Mouse (Mus musculus) midbrain, embryonic 11.5 days (tissue): ENCODE results near the gene Cacng8. TPM values are rescaled to one million over a fixed set of nuclear protein-coding genes. Genes with fewer than 3 reads are reported as not detected.
A peak's percentile ranks its signal among the peaks of the same experiment; 100 is the strongest.
"Not testable (repeated sequence)": the region's sequence is repeated elsewhere in the genome, so short reads cannot be mapped to it uniquely, and the experiment has no call there.

Experiments
- ATAC-seq: fragments of 200-750 bp; cut with Nextera tagmentation; 2 replicates; pipeline ENCODE4 v1.8.0; 2017; ENCODE audit warnings: moderate TSS enrichment, moderate library complexity; ENCODE audit not compliant: low FRiP score
- DNase-seq: peaks from one replicate; pipeline ENCODE4 v3.0.0; 2015; ENCODE audit warnings: low spot score; ENCODE audit errors: missing footprints
- H3K27ac ChIP-seq: fragments of 300-500 bp; sonication (generic); 2 replicates; pipeline ENCODE4 v1.5.1; 2014; ENCODE audit warnings: low read depth, low read length
- H3K27me3 ChIP-seq: fragments of 300-500 bp; sonication (generic); 2 replicates; pipeline ENCODE4 v1.6.1; 2014; ENCODE audit warnings: mild to moderate bottlenecking, low read length, moderate library complexity, mixed read lengths; ENCODE audit not compliant: control insufficient read depth, insufficient read depth
- H3K36me3 ChIP-seq: fragments of 300-500 bp; sonication (generic); 2 replicates; pipeline ENCODE4 v1.6.1; 2014; ENCODE audit warnings: mild to moderate bottlenecking, low read length, moderate library complexity, mixed read lengths; ENCODE audit not compliant: control insufficient read depth, insufficient read depth
- H3K4me1 ChIP-seq: fragments of 300-500 bp; sonication (generic); 2 replicates; pipeline ENCODE4 v1.6.1; 2014; ENCODE audit warnings: low read length; ENCODE audit not compliant: control insufficient read depth, insufficient read depth
- H3K4me2 ChIP-seq: fragments of 300-500 bp; sonication (generic); 2 replicates; pipeline ENCODE4 v1.6.1; 2014; ENCODE audit warnings: mild to moderate bottlenecking, moderate library complexity
- H3K4me3 ChIP-seq: fragments of 300-500 bp; sonication (generic); 2 replicates; pipeline ENCODE4 v1.5.1; 2014; ENCODE audit warnings: low read depth, low read length
- H3K9ac ChIP-seq: fragments of 300-500 bp; sonication (generic); 2 replicates; pipeline ENCODE4 v1.6.1; 2014; ENCODE audit warnings: low read length
- H3K9me3 ChIP-seq: fragments of 300-500 bp; sonication (generic); 2 replicates; pipeline ENCODE4 v1.6.1; 2016; ENCODE audit warnings: low read length; ENCODE audit not compliant: control insufficient read depth
- WGBS: fragments of 180-500 bp; shearing (Covaris S2); extraction: QIAGEN DNeasy Blood & Tissue Kit; methylation state at CpG from one replicate; pipeline ENCODE4 v1.1.7; 2014; 5-methylcytosine and 5-hydroxymethylcytosine counted together
- polyA plus RNA-seq: library from polyadenylated mRNA; unstranded; fragments of >200 nt; fragmentation: Nextera tagmentation; extraction: Ambion mirVana; gene quantifications from 2 replicates; pipeline ENCODE4 v1.2.1, GENCODE M21; 2014

The Cacng8 gene
- polyA plus RNA-seq, 1 experiment from 2014 or later, result 4.7 TPM

DNA sequence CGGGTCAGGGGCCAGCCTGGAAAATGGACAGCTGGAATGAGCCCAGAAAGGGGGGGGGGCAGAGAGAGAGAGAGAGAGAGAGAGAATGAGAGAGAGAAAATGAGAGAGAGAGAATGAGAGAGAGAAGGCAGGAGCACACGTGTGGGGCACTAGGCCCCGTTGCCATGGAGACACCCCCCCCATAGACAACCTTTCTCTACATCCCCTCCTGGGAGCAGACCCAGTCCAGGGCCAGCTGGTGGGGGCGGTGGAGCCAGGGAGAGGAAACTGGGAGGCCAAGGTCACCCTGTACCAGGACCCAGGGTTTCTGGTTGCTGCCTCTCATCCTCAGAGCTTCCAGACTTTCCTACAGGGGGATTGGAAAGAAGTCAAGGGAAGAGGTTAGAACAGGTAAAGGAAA is 1.3 kb downstream of the Cacng8 start:
- H3K4me1 ChIP-seq, result peaks cover 10% of the 10 kb centered on the region
- peak; percentile 88 for DNase-seq
- H3K9ac ChIP-seq, result no peak overlapping the region
- 11% methylated on average over 4 of the region's 4 CpGs for WGBS
- H3K9me3 ChIP-seq, result no peaks in the 10 kb centered on the region
- H3K36me3 ChIP-seq, result peaks cover 4% of the 10 kb centered on the region
- H3K27me3 ChIP-seq, result no peaks in the 10 kb centered on the region
- H3K4me2 ChIP-seq, result peak overlapping the region; percentile 63
- peak; percentile 68 for ATAC-seq
- peak overlapping the region; percentile 33 for H3K4me3 ChIP-seq
- H3K27ac ChIP-seq, result no peak overlapping the region

DNA sequence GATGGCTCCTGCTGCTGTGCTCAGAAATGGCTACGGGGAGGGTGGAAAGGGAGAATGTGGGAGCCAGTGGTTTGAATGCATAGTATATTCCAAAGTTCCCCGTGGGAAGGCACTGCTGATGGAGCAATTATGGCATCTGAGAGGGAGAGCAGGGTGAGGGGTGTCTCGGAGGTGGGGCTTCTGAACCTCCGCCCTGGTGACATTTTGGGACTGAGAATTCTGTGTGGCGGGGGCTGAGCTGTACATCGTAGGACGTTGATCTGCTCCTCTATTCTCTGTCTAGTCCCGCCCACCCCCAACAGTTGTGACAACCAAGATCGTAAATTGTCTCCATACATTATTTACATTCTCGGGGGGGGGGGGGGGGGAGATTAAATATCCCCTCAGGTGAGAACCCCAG is 6.9 kb downstream of the Cacng8 start:
- H3K4me1 ChIP-seq, result 0 out of 2 replicates have a peak, but pooled peaks cover 2% of the 10 kb centered on the region
- H3K36me3 ChIP-seq, result peaks cover 4% of the 10 kb centered on the region
- no peak overlapping the region for H3K9ac ChIP-seq
- H3K27ac ChIP-seq, result no peak overlapping the region
- no peaks in the 10 kb centered on the region for H3K9me3 ChIP-seq
- ATAC-seq (0 out of 2 replicates have a peak, but pooled peaks have one; percentile 51), DNase-seq (no peak)
- H3K4me3 ChIP-seq, result no peak overlapping the region
- 83% methylated on average over 10 of the region's 10 CpGs for WGBS
- H3K27me3 ChIP-seq, result no peaks in the 10 kb centered on the region
- no peak overlapping the region for H3K4me2 ChIP-seq

DNA sequence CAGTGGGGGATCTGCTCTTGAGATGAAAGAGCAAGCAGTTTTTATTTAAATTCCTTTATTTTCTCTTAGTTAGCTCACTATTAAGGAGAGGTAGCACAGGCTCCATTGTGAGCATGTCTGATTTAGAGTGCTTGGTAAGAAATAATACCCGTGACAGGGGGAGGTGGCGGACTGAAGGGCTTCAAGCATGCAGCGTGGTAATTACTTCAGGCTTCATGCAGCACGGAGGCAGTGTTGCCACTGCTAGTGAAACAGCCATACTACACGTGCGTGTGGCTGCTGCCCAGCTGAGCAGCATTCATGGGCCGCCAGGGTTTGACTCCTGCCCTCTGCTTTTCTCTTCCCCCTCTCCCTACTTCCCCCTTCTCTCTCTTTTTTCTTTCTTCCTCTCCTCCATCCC is 7.3 kb downstream of the Cacng8 start:
- H3K4me3 ChIP-seq, result no peak overlapping the region
- no peak overlapping the region for H3K9ac ChIP-seq
- H3K4me1 ChIP-seq, result 0 out of 2 replicates have a peak, but pooled peaks cover 2% of the 10 kb centered on the region
- peak; percentile 77 for ATAC-seq
- no peak overlapping the region for H3K27ac ChIP-seq
- WGBS, result 30% methylated on average over 7 of the region's 7 CpGs
- H3K36me3 ChIP-seq, result peaks cover 4% of the 10 kb centered on the region
- H3K27me3 ChIP-seq, result no peaks in the 10 kb centered on the region
- H3K4me2 ChIP-seq, result no peak overlapping the region
- peak; percentile 83 for DNase-seq
- H3K9me3 ChIP-seq, result no peaks in the 10 kb centered on the region

DNA sequence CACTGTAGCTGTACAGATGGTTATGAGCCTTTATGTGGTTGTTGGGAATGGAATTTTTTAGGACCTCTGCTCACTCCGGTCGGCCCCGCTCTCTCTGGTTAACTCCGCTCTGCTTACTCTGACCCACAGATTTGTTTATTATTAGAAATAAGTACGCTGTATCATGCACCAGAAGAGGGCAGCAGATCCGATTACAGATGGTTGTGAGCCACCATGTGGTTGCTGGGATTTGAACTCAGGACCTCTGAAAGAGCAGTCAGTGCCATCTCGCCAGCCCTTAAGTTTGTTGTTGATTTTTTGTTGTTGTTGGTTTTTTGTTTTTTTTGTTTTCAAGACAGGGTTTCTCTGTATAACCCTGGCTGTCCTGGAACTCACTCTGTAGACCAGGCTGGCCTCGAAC is 7.9 kb downstream of the Cacng8 start:
- H3K9ac ChIP-seq, H3K4me2 ChIP-seq, H3K27ac ChIP-seq, H3K4me1 ChIP-seq, ATAC-seq, H3K27me3 ChIP-seq, H3K9me3 ChIP-seq, H3K4me3 ChIP-seq, H3K36me3 ChIP-seq: not testable (repeated sequence)
- 85% methylated on average over 7 of the region's 8 CpGs for WGBS
- DNase-seq, result peak; percentile 62

DNA sequence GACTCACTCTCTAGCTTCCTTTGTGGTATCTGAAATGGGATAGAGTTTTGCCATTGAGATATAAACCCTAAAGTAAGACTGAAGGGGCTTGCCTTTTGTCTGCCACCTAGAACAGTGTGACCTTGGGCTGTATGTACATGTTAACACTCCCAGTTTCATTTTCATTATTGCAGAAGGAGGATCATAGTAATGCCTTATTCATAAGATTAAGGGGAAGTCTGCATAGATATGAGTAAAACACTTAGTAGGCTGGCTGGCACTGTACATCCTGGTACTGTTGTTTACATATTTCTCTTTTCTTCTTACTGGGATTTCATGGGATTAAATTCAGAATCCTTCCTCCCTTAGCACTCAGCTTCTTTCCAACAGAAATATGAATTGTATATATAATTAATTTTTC is 9.5 kb downstream of the Cacng8 start:
- DNase-seq (no peak), ATAC-seq (no peak)
- H3K9me3 ChIP-seq, result no peaks in the 10 kb centered on the region
- H3K4me2 ChIP-seq, result no peak overlapping the region
- no peak overlapping the region for H3K4me3 ChIP-seq
- H3K9ac ChIP-seq, result no peak overlapping the region
- H3K27ac ChIP-seq, result no peak overlapping the region
- H3K27me3 ChIP-seq, result no peaks in the 10 kb centered on the region
- H3K36me3 ChIP-seq, result no peaks in the 10 kb centered on the region
- H3K4me1 ChIP-seq, result 0 out of 2 replicates have a peak, but pooled peaks cover 2% of the 10 kb centered on the region

DNA sequence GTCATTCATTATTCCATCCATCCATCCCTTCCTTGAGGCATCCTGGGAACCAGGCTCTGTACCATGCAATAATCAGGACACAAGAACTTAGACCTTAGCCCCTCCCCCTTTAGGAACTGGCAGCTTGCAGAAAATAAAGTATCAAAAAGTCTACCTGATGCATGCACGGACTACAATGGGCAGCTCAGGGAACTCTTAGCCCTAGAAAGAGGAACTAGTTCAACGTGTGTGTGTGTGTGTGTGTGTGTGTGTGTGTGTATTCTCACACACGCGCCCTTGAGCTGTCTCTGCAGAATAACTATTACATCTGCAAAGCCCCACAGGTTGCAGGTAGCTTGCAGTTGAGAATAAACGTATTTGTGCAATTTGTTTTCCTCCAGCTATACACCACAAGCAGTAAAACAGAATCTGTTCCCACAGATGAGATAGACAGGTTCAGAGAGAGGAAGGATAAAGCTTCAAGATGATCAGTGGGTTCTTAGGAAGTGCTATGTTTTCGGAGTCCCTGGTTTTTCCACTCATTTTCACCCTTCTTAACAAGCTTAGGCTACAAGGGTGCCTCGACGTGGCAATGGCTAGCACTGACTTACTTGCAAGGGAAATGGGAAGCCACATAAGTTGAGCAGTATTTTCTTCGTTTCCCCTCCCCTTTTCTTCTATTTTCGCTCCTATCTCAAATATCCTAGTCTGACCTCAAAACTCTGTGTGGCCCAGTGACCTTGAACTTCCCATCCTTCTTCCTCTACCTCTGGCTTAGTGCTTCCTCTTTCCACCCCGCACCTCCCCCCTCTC is 19.4 kb downstream of the Cacng8 start:
- H3K4me3 ChIP-seq, result no peak overlapping the region
- DNase-seq, result no peak

DNA sequence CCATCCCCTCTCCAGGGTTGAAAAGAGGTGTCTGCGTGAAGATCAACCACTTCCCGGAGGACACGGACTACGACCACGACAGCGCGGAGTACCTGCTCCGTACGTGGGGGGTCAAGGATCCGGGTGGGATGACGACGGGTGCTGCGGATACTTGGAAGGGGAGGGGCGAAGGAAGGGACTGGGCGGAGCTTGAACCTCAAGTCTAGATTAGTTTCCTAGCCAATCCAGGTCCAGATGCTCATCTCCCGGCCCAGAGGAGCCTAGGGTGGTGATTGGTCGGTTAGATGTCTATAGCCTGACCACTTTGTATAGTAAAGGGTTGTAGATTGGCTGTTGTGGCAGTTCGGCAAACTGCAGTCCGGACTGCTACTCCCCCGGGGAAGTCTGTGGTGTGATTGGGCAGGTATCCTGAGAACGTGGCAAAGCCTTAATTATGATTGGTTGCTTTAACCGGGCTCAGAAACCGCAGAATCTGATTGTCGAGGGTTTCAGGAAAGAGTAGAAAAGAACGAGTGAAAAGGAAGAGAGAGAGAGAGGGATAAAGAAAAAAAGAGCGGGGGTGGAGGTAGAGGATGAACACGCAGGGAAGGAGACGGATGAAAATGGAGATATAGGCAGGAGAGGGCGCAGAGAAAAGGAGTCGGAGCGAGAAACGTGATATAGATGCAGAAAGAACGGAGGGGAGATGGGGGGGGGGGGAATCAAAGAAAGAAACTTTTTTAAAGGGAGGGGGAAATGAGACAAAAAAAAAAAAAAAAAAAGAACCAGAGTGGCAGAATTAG is 20.9 kb downstream of the Cacng8 start:
- DNase-seq, result peak; percentile 94
- no peak overlapping the region for H3K27ac ChIP-seq

More for the DNA sequence above, 19.4 kb downstream of the Cacng8 start:
- Histone ChIP-seq H3K27ac (no peak overlapping the region), H3K27me3 (peaks cover 28% of the 10 kb centered on the region), H3K36me3 (no peaks in the 10 kb centered on the region), H3K9ac (no peak overlapping the region), H3K4me2 (no peak overlapping the region), H3K9me3 (no peaks in the 10 kb centered on the region), H3K4me1 (peaks cover 2% of the 10 kb centered on the region)
- 71% methylated on average over 11 of the region's 11 CpGs for WGBS
- no peak for ATAC-seq

DNA sequence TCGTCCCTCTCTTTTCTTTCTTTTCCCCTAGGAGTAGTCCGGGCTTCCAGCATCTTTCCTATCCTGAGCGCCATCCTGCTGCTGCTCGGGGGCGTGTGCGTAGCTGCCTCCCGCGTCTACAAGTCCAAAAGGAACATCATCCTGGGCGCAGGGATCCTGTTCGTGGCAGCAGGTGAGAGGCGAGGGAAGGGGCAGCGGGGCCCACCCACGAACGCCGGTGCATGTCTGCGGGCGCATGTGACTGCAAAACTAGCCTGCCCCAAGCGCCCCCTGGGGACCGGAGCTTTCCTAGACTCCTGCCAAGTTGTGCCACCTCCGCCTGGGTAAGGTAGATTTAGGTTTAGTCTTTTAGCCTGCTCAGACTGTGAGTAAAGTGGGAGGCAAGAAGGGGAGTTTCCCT is 21.6 kb downstream of the Cacng8 start:
- Histone ChIP-seq H3K36me3 (no peaks in the 10 kb centered on the region), H3K27me3 (peaks cover 47% of the 10 kb centered on the region), H3K9ac (peak overlapping the region; percentile 55), H3K9me3 (no peaks in the 10 kb centered on the region), H3K4me2 (peak overlapping the region; percentile 68), H3K4me1 (peaks cover 9% of the 10 kb centered on the region), H3K4me3 (peak overlapping the region; percentile 36), H3K27ac (no peak overlapping the region)
- DNase-seq (peak; percentile 92), ATAC-seq (no peak)
- WGBS, result 2% methylated on average over 20 of the region's 20 CpGs

More for the DNA sequence above, 20.9 kb downstream of the Cacng8 start:
- no peaks in the 10 kb centered on the region for H3K36me3 ChIP-seq
- peak; percentile 91 for ATAC-seq
- peak overlapping the region; percentile 36 for H3K4me3 ChIP-seq
- H3K27me3 ChIP-seq, result peaks cover 41% of the 10 kb centered on the region
- H3K4me1 ChIP-seq, result peaks cover 9% of the 10 kb centered on the region
- under 1% methylated on average over 33 of the region's 33 CpGs for WGBS
- peak overlapping the region; percentile 68 for H3K4me2 ChIP-seq
- peak overlapping the region; percentile 55 for H3K9ac ChIP-seq
- no peaks in the 10 kb centered on the region for H3K9me3 ChIP-seq

DNA sequence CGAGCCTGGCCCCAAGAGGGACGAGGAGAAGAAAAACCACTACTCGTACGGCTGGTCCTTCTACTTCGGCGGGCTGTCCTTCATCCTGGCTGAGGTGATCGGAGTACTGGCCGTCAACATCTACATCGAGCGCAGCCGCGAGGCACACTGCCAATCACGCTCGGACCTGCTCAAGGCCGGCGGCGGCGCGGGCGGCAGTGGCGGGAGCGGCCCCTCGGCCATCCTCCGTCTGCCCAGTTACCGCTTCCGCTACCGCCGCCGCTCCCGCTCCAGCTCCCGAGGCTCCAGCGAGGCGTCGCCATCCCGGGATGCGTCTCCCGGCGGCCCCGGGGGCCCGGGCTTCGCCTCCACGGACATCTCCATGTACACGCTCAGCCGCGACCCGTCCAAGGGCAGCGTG is 24.4 kb downstream of the Cacng8 start:
- Histone ChIP-seq H3K4me1 (peaks cover 9% of the 10 kb centered on the region), H3K27me3 (peaks cover 50% of the 10 kb centered on the region), H3K4me2 (peak overlapping the region; percentile 99), H3K9me3 (no peaks in the 10 kb centered on the region), H3K36me3 (no peaks in the 10 kb centered on the region), H3K4me3 (peak overlapping the region; percentile 59), H3K9ac (peak overlapping the region; percentile 64), H3K27ac (no peak overlapping the region)
- peak; percentile 96 for DNase-seq
- WGBS, result under 1% methylated on average over 41 of the region's 47 CpGs
- peak; percentile 23 for ATAC-seq
